Mouse (Mus musculus) brain, embryonic 14.5 days (tissue): ENCODE results near the gene Atn1.

Source experiments
- CTCF ChIP-seq: fragments of 200-500 bp; IDR thresholded peaks from 2 replicates; pipeline ENCODE4 v1.5.1; 2012; ENCODE audit warnings: inconsistent platforms, mild to moderate bottlenecking, moderate library complexity, borderline replicate concordance; ENCODE audit not compliant: insufficient read depth, insufficient read length; ENCODE audit errors: extremely low read depth
- POLR2A ChIP-seq: fragments of 200-500 bp; IDR thresholded peaks from 2 replicates; pipeline ENCODE4 v1.6.1; 2012; ENCODE audit warnings: mild to moderate bottlenecking, inconsistent platforms, borderline replicate concordance; ENCODE audit not compliant: poor library complexity, insufficient read depth, insufficient read length, severe bottlenecking; ENCODE audit errors: extremely low read depth

DNA sequence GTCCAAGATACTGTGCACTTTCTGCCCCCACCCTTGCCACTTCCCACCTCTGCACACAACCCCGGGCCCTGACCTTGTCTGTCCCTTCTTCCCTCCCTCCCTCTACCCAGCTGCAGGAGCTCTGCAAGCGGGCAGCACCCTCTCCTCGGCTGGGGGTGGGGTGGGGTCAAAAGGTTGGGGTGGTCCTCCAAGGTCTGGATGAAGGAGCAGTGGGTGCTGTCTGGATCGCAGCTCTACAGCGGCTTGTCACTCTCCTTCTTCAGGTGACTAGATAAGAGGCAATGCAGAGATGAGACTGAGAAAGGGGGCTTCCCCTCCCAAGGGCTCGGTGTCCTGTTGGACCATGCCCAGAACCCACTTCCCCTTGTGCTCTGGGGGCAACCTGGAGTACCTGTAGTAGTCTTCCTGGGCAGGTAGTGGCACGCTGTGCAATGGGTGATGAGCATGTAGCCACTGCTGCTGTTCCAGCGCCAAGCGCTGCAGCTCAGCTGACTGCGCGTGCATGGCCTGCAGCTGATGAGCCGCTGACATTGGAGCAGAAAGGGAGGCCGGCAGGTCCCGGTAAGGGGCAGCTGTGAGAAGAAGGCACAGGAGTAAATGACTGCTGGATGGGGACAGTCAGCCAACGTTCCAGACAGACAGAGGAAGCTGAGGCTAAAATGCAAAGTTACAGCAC is 13.3 kb downstream of the Atn1 start:
- TF ChIP-seq CTCF (no peak), POLR2A (no peak)
